14 mouse cellular contexts compared by ENCODE assay signal in the genomic region with DNA sequence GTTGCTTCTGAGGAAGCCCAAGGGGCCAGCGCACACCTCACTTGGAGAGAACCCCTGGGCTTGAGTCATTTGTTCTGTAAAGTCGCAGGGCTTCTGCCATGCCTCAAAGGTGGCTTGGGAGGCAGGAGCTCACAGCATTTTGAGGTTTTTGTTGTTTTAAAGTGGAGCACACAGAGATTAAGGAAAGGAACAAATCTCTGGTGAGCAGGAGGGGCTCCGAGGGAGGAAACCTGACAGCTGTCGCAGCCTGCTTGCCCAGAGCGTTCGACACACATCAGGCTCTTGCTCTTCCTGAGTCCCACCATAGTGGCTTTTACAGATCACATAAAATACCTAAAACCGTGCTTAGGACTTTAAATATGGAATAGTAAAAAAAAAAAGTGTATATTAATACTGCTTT.
"Had no signal": no experiment of that assay in that cellular context is flagged by ENCODE, and none has a peak within 500 bp of the region (broad histone marks: within the 10 kb centered on the region; RNA-seq: fewer than 3 reads in every experiment).

No protein-coding gene starts in this region.

- H3K27ac ChIP-seq: limb, embryonic 15.5 days; liver, embryonic 12.5 days; liver, embryonic 14.5 days; macrophage; midbrain, embryonic 13.5 days; midbrain, embryonic 15.5 days; neural tube, embryonic 12.5 days had no signal

- H3K9me3 ChIP-seq: limb, embryonic 15.5 days; liver, embryonic 12.5 days; megakaryocyte, embryonic 14.5 days; midbrain, embryonic 13.5 days; midbrain, embryonic 15.5 days; neural tube, embryonic 12.5 days had no signal

- H3K4me2 ChIP-seq: limb, embryonic 15.5 days; liver, embryonic 12.5 days; lung, embryonic 14.5 days; midbrain, embryonic 13.5 days; midbrain, embryonic 15.5 days; neural tube, embryonic 12.5 days had no signal

- H3K4me3 ChIP-seq: limb, embryonic 15.5 days; liver, embryonic 12.5 days; megakaryocyte, embryonic 14.5 days; midbrain, embryonic 13.5 days; midbrain, embryonic 15.5 days; neural tube, embryonic 12.5 days had no signal

- H3K9ac ChIP-seq: limb, embryonic 15.5 days; liver, embryonic 12.5 days; liver, embryonic 14.5 days; lung, embryonic 14.5 days; midbrain, embryonic 13.5 days; midbrain, embryonic 15.5 days; neural tube, embryonic 12.5 days had no signal

- DNase-seq: lung, adult 18-20 months; lung, embryonic 14.5 days; lung, postnatal 10 days; right cerebral cortex, postnatal 14 days; right cerebral cortex, postnatal 4 days; spleen, adult 18-20 months had no signal

- H3K36me3 ChIP-seq: midbrain, embryonic 15.5 days had no signal

- H3K4me1 ChIP-seq: limb, embryonic 15.5 days had no signal

- H3K27me3 ChIP-seq: limb, embryonic 15.5 days; liver, embryonic 12.5 days; megakaryocyte, embryonic 14.5 days; midbrain, embryonic 13.5 days; midbrain, embryonic 15.5 days; neural tube, embryonic 12.5 days had no signal

- ATAC-seq: liver, embryonic 12.5 days; midbrain, embryonic 13.5 days; midbrain, embryonic 15.5 days had no signal
